Mouse (Mus musculus) cerebellum, adult 2 months (tissue): ENCODE measurements at regions not wholly inside any gene's neighbourhood (a gene's known extent, or its start where the extent isn't known, plus 50 kb on each side); places are given as distances from the start of the nearest gene placed in this dataset.

Experiments used
- CTCF ChIP-seq: fragments of 200-500 bp; IDR thresholded peaks from 2 replicates; pipeline ENCODE4 v1.5.1; 2011; ENCODE audit warnings: low read depth, mild to moderate bottlenecking, control low read depth, low read length, moderate library complexity, borderline replicate concordance; ENCODE audit not compliant: insufficient read depth
- POLR2A ChIP-seq: fragments of 200-500 bp; IDR thresholded peaks from 2 replicates; pipeline ENCODE4 v1.6.1; 2011; ENCODE audit warnings: low read length, control low read depth, borderline replicate concordance; ENCODE audit not compliant: insufficient read depth

GRCm38 (mm10) chrX:11190851-11191250, 108.2 kb upstream of the H2al1a start:
- TF ChIP-seq CTCF (no peak), POLR2A (no peak)
